Mouse (Mus musculus) left cerebral cortex, adult 8-10 months (tissue): ENCODE results near the gene Colgalt1. TPM values are rescaled to one million over a fixed set of nuclear protein-coding genes. Genes with fewer than 3 reads are reported as not detected.
A peak's percentile ranks its signal among the peaks of the same experiment; 100 is the strongest.

Experiments
- DNase-seq, 2 experiments: peaks; one replicate each; pipeline ENCODE4 v3.0.0; 2022; ENCODE audit warnings: low spot score in 2 of 2
- total RNA-seq, 4 experiments: library from RNA; stranded (reverse); gene quantifications; 2 replicates each; pipeline ENCODE4 v1.2.4; 2022

The Colgalt1 gene
- total RNA-seq, 4 experiments from 2014 or later, result 38.6 to 51.4 (median 45.8) TPM

DNA sequence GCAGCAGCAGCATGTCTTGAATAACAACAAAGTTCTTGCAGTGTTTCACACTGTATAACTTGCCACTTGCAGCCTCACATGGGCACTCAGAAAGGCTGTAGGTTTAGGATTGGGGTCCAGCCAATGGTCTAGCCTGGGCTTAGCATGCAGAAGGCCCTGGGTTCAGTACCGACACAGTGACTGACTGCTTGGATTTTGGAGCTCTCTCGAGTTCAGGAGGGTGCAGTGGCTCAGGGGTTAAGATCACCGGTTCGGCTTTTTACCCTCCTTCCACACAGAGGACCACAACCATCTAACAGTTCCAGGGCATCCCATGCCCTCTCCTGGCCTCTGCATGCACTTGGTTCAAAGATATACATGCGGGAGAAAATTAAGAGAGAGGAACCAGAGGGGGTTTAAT, 19.8 kb upstream of the Colgalt1 start:
- DNase-seq, result no peak

DNA sequence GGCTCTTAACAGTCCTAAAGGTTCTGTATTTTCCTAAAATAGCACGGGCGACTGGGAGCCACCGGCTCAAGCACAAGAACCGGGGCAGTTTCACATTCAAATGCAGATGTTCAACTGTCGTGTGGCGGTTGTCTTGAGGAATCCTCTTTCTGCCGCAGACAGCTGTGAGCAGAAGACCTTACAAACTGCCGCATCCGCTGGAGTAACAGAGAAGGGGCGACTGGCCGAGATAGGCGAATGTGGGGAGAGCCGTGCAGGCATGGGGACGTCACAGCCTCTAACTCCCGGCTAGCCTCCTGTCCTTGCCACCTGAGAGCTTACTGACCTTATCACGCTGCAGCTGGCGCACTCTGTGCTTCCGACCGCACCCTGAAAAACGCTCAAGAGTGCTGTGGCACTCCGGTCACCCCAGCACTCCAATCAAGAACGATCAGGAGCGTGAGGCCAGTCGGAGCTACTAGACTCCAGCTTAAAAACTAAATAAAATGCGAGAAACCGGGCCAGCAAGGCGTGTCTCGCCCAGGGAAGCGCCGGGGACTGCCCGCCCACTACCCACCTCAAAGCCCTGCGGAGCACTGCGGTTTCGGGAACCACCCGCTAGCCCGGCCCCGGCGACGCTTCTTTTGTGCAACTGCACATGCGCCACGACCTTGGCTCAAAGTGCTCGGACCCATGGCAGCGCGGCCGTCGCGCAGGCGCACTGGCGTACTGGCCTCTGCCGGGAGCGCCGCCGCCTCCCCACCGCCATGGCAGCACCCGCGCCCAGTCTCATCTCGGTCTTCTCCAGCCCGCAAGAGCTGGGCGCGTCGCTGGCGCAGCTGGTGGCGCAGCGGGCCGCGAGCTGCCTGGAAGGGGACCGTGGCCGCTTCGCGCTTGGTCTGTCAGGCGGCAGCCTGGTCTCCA, 19.1 kb upstream of the Colgalt1 start, which contains the start of gene Pgls:
TSS of gene Pgls (plus strand) at position 706 of the 903 bp plus-strand sequence.
- DNase-seq, result peak; percentile 95 to 96

DNA sequence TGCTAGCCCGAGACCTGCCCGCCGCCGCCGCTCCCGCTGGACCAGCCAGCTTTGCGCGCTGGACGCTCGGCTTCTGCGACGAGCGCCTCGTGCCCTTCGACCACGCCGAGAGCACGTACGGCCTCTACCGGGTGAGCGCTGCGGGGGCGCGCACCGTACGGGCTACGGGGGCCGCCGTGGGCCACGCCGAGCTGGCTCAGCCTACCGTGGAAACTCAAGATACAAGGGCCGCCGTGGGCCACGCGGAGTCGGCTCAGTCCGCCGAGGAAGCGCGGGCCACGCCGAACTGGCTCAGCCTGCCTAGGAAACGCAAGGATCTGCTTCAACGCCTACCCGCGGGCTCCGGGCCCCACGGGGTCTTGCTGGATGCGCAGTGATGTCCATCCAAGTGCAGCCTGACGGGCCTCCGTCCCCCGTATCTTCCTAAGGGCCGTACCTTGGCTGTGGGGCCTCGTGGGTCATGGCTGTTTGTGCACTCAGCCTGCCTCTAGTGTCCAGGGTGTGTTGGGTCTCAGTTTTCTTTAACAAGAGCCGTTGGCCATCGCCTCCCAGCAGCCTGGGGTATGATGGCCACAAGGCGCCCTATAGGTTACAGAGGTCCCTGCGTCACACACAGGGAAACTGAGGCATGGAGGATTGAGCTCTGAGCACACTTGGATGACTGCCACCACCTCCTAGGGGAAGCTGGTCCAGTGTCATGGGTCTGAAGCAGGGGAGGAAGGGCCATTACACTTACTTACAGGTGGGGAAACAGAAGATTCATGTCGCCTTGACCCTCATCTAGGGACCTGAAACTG, 18.2 kb upstream of the Colgalt1 start:
- DNase-seq, result peak; percentile 88 to 93

DNA sequence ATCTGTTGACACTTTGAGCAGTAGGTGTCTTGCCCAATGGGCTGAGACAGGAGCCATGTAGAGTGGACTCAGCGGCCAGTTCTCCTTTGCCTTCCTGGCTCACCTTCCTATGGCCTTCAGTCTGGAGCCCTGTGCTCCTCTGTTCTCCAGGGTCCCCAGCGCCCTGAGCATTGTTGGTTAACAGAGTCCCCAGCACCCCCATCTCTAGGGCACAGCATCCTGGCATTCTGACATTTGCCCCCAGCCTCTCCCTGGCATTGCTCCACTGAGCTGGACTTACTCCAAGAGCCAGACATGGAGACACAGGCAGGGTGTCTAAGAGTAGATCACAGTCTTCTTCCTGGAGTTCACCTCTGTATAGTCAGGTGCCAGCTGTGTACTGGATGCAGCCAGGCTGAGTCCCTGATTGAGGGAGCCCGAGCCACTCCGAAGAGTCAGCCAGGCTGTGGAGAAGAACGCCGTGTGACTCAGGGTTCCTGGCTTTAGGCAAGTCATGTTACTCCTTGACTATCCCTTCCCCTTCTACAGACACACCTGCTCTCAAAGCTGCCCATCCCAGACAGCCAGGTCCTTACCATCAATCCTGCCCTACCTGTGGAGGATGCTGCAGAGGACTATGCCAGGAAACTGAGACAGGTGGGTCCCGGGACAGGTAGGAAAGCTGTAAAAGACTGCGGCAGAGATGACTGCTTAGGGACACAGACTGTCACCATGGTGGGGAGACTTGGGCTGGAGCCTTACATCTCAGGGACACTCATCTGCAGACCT, 17.1 kb upstream of the Colgalt1 start:
- no peak for DNase-seq

DNA sequence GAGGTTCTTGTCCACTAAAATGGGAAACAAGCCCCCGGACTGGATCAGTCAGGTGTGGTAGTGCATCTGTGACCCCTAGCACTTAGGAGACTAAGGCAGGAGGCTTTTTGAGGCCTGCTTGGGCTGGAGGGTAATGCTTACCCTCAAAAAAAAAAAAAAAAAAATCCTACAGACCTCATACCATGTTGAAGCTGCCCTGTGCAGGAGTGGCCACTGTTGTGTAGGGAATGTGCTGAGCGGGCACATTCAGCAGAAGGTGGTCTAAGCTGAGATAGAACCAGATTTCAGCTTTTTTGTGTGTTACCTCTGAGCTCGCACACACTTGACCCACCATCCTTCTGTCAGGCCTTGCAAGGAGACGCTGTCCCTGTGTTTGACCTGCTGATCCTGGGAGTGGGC, 16.5 kb upstream of the Colgalt1 start:
- DNase-seq, result no peak

DNA sequence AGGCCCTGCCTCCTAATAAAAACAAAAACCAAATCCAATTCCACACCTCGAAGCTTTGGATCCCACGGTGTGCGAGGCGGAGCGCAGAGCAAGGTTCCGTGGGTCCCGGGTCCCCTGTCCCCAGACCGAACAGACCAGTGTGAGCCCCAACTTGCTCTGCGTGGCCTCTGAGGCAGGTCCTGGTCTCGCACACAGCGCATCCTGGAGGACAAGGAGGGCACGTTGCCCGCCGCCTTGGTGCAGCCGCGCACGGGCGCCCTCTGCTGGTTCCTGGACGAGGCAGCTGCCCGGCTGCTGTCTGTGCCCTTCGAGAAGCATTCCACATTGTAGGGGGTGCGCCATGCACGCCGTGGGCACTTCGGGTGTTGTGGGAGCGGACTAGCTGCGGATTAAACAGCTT, 14.9 kb upstream of the Colgalt1 start:
- DNase-seq, result peak; percentile 81 to 83

DNA sequence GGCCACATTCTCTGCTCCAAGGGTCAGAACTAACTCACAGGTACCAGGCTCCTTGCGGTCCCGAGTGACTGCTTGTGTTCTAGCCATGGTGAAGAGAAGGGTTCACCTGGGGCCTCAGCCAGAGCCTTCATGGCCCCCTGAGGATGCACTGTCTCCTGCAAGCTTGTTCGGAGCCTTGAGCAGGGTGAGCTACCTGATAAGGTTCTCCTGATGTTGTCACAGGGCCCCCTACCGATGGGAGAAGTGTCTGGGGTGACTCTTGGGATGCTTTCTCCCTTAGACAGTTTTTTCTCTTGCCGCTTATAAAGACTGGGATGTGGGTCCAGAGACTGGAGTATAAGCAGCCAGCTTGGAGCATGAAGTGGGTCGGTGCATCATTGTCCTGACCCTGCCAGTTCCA, 14.4 kb upstream of the Colgalt1 start:
- no peak for DNase-seq

DNA sequence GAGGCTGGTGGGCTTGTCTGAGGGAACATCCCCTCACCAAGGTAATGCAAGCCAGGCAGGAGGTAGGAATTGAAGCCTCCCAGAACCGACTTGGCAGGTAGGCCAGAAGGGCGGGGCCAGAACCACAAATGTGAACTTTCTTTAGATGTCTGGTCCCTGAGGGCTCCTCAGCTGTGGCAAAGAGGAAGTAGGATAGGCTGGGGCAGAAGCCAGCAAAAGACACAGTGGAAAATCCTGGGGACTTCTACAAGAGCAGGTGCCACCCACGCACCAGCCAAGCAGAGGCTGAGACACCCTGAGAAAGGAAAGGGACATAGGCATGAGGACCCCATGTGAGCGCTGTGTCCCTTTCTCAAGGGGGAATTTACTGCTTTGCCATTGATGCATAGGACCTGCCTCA, 14.0 kb upstream of the Colgalt1 start:
- no peak for DNase-seq

DNA sequence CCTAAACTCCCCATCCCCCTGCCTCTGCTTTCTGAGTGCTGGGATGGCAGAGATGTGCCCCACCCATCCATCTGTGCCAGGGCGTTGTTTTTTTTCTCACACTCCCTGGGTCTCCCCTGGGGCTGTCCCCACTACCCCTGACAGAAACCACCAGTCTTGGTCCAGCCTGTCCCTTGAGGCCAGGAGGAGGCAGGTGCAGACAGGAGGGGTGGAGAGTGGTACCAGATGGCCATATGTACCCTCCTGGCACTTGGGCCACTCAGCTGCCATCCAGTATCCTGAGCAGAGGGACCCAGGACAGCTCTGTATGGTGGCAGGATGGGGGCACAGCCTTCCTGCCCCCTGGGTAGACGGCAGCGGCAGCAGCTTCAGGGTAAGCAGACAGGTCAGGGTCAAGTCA, 13.3 kb upstream of the Colgalt1 start, which contains the start of gene Fam129c:
TSS of gene Fam129c (plus strand) at position 198 of the 400 bp plus-strand sequence.
- DNase-seq, result no peak

DNA sequence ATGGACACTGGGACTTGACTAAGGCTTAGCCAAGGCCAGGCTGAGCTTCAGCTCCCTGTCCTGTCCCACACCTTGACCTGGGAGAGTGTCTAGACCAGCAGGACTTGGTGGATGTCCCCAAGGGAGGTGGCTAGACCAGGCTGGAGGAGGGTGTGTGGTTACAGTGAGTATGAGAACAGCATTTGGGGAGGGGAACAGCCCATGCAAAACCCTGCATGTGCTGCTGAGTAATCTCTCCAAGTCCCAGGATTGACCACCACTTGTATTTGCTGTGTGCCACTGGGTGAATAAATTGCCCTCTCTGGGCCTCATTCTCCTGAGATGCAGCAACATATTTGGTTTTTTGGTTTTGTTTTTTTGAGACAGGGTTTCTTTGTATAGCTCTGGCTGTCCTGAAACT, 12.4 kb upstream of the Colgalt1 start:
- DNase-seq, result no peak

DNA sequence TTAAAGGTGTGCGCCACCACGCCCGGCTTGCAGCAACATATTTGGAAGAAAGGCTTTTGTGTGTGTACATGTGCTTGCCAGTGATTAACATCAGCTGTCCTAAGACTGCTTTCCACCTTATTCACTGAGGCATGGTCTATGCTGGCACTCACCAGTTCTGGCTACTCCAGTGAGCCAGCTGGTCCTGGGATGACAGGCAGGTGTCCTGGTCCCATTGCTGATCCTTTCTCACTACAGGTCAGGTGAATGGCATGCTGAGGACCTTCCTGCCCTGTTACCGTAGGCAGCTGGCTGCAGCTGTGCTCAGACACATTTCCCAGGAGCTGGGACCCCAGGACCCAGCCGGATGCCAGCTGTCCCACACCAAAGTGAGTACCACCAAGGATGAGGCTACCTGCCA, 12.0 kb upstream of the Colgalt1 start:
- no peak for DNase-seq

DNA sequence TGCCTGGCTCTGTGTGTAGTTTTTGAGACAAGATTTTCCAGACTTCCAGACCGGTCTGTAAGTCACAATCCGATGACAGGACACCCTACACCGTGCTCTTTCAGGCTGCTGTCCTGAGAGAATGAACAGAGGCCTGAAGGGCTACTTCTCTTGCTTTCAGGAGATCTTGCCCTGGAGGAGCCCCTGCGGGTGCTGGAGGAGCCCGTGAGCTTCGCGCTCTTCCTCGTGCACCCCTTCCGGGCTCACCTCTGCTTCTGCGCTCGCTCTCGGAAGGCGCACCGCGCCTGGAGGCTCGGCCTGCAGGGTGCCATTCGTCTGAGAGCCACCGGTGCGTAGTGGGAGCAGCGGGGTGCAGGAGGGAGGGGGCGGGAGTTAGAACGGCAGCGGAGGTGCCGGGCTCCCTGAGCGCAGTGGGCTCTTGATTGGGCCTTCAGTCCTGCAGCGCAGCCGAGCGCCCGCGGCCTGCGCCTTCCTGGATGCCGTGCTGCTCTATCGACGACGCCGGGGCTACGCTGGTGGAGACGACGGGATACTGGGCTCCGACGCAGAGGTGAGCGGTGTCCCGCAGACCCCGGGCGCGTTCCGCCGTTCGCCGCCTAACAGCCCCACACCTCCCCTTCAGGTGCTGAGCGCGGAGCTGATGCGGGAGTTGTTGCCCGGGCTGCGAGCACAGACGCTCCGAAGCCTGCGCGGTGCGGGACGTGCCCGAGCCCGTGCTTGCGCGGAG, 8.7 kb upstream of the Colgalt1 start:
- no peak for DNase-seq

DNA sequence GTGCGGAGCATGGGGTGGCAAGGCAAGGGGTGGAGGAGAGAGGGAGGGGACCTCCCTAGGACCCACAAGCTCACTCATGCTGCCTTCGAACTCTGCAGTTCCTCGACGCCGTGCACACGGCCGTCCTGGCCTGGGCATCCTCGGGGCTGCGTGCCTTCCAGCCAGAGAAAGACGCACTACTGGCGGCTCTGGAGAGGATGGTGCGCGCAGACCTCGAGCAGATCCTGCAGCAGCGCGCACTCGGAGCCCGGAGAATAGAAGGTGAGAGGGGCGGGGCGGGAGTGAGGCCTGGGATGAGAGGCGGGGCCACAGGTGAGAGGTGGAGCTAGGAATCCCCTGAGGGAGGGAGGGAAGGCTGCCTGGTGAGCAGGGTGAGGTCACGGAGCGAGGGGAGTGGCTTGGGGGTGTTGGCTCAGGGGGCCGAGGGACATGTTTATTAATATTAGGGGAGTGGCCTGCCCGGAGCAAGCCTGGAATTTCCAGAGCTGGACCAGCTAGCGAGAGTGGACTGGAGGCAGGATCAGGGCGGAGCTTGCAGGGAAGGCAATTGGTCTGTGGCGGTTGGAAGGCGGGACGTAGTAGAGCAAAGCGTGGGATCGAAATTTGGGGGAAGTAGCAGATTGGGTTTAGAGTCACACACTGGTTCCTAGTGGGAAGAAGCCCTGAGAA, 8.0 kb upstream of the Colgalt1 start:
- peak in 1 of 2 experiments; percentile 53 for DNase-seq

DNA sequence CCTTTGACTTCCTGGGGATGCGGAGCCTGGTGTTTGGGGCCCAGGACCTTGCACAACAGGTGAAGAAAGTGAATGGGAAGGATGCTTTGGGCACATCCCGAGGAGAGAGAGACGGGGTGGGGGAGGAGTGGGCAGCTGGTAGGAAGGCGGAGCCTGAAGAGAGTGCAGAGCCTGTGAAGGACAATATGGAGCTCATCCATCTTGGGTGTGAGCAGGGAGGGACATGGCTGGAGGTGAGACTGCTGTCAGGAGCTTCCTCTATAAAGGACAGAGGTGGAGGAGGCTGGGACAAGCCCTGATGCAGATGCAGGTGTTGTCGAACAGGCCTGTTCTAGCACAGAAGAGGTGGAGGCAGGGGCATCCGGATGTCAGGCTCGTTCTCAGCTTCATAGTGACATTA, 6.8 kb upstream of the Colgalt1 start:
- DNase-seq, result no peak

DNA sequence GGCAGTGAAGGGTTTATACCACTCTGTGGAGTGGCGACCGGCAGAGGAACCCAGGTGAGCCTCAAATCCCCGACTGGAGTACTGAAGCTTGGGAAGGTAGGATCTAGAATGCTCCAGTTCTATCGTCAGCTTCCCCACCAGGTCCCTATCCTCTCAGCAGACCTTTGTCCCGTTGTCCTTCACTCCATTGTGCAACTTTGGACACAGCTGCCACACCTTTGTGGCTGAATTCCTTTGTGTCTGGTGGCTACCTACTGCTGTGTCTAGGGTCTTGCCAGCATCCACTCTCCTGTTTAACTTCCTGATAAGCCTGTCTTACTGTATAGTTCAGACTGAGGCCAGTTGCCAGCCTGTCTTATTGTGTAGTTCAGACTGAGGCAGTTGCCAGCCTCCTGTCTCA, 1.3 kb downstream of the Colgalt1 start:
- no peak for DNase-seq

DNA sequence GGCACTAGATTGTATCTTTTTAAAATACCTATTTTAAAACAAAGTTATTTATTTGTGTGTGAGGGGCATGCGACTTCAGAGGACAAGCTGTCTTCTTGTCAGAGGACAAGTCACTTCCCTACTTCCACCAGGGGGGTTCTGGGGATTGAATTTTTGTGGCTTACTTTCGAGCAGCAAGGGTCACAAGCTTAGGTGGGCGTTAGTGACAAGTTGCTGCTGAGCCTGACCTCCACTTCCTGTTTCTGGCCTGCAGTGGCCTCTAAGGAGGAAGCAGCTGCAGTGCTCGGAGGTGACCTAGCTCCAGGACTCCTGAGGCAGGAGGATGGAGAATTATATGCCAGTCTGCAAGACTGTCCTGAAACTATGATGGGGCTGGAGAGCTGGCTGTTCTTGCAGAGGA, 2.6 kb downstream of the Colgalt1 start:
- no peak for DNase-seq

DNA sequence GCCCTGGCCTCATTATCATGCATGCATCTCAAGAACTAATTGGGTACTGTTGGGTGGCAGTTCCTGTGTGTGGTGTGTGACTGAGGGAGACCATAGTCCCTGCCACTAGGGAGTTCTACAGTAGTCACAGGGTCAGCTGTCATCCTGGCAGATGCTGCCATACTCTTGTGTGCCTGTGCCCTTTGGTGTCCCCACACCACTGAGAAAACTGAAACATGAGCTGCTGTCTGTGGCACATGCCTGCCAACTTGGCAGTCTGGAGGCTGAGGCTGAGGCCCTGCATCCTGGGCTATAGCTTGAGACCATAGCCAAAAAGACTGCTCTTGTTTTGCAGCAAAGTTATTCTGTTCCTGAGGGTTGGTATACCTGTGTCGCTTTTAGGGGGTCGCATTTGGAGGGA, 9.0 kb downstream of the Colgalt1 start:
- no peak for DNase-seq

DNA sequence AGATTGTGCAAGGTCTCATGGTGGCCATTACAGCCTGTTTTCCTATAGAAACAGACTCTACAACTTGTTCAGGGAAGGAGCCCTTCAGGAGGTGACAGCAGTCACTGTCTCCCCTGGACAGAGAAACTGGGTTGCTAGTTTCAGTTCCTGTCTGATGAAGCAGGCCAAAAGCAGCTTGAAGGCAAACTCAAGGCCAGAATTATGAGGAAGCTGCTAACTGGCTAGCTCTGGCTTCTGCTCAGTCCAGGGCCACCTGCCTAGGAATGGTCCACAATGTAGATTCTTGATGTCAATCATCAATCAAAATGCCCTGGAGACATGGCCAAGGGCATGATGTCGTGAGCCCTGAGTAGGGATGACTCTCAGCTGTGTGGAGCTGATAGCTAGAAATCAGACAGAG, 14.3 kb downstream of the Colgalt1 start:
- no peak for DNase-seq

DNA sequence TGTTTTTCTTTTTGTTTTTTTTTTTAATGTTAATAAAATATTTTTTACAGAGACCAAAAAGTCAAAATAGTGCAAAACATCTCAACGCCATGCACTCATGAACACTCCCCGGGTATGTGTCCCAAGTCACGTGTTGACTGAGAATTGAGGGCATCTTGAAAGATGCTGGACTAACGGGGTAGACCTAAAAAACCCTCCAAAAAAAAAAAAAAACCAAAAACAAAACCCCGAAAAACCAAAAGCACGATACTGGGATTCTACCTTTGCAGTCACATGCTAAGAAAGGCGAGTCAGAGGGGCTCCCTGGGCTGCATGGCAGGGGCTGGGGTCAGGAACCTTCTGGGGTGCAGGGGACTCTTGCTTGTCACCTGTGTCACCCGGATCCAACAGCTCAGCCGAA, 16.0 kb downstream of the Colgalt1 start:
- no peak for DNase-seq
